Mouse (Mus musculus) adrenal gland, adult (tissue): ENCODE data around the gene Haus8.
"Not testable (repeated sequence)": the region's sequence is repeated elsewhere in the genome, so short reads cannot be mapped to it uniquely, and the experiment has no call there.

Experiments used
- DNase-seq, 2 experiments: peaks; one replicate each; pipeline ENCODE4 v3.0.0; 2022 to 2023; ENCODE audit warnings: low spot score in 1 of 2; ENCODE audit not compliant: inconsistent age in 2 of 2

The Haus8 gene

DNA sequence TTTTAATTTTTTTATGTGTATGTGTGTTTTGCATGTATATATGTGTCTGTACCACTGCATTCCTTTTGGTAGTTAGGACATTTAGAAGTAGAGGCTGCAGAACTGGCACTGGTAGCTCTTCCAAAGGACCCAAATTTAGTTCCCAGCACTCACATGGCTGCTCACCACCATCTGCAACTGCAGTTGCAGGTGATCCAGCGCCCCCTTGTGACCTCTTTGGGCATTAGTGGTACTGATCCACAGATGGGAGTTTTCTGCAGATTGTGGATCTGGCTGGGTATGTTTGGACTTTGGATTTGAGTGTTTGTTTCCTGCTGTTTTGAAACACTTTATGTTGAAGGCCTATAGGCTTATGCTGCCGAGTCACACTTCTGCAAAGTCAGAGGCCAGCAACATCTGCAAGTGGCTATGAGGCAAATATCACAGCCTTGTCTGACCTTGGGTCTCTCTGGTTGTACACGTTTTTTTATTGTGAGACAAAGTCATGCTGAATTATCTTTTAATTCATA, 15.8 kb upstream of the Haus8 start:
- DNase-seq, result no peak

- DNase-seq, result not testable (repeated sequence)
Measured at GRCm38 (mm10) chr8:71286223-71286622, 13.5 kb upstream of the Haus8 start.

- no peak for DNase-seq
Measured at GRCm38 (mm10) chr8:71282621-71283020, 9.9 kb upstream of the Haus8 start.

GRCm38 (mm10) chr8:71281731-71282130, 9.0 kb upstream of the Haus8 start:
- peak in 1 of 2 experiments; percentile 42 for DNase-seq

- not testable (repeated sequence) for DNase-seq
Measured at GRCm38 (mm10) chr8:71279409-71279808, 6.7 kb upstream of the Haus8 start.

GRCm38 (mm10) chr8:71276166-71276565, 3.4 kb upstream of the Haus8 start:
- DNase-seq, result no peak

DNA sequence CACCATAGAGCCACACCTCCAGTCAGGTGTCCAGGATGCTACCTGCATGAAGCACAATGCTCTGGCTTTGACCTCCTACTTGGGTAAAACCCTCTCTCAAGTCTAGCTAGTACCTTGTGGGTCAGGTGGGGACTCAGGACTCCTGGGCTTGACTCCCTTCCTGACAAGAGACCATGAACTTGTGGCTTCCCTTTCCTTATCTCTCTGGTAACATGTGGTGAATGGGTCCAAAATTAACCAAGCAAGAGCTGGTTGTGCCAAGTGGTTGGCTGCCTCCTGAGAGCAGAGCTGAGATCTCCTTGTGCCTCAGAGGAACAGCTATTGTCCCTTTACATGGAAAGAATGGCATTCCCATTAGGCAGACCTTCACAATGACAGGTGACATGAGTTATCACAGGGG, 1.7 kb upstream of the Haus8 start:
- no peak for DNase-seq

DNA sequence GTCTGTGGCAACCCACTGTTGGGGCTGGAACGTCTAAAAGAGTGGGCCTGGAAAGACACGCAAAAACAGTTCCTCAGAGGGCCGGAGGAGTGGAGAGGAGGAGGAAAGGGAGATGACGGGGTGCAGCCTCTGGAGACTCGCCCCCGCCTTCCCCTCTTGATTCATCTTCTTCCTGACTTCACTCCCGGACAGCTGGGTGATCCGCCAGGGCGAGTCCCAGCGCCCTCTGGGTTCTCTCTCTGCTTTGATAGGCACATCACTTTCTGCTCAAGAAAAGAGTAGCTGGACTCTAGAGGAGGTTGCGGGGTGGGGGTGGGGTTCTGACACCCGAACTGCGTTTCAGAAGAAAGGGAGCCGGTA, 397 bp upstream of the Haus8 start:
- DNase-seq, result peak; percentile 79 to 89

DNA sequence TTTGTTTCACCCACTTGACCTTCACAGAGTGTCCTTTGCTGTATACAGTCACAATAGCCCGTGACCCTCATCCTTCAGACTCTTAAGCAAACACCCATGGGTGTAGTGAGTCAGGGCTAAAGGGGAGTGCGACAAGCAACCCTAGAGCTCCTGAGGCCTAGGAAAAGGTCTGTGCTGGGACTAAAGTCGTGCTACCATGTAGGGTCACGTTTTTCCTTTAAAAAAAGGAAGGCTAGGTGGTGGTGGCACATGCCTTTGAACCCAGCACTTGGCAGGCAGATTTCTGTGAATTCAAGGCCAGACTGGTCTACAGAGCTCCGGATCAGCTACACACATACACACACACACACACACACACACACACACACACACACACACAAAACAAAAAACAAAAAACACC, 1.1 kb downstream of the Haus8 start:
- no peak for DNase-seq

DNA sequence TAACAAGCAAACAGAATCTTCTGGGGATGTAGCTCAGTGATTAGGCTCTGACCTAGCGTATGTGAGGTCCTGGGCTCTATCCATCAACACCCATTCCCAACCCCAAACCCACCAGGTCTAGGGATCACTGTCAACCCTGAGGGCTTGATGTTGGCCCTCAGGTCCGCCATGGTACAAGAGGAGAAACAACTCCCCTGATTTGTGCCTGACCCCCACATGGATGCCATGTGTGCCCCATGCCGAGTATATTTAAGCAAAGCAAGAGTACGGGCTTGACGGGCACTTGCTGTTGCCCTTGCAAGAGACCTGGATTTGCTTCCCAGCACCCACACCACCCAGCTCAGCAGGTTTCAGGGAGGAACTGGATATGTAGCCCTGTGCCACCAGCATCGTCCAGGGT, 4.4 kb downstream of the Haus8 start:
- DNase-seq, result not testable (repeated sequence)

DNA sequence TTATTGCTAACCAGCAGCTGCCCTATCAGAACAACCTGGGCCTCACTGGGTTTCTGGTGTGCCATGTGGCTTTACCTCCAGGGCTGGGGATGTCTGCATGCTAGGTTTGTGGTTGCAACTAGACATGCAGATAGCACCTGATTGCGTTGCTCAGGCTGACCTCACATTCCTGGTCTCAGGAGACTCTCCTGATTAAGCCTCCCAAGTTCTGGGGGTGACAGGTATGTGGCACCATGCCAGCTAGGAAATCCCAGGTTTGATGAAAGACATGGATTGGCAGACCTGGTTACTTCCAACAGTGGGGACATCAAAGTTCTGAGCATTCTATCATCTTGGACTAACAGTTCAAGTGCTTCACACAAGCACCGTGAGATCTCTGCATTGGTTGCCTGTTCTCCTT, 5.0 kb downstream of the Haus8 start:
- no peak for DNase-seq

- DNase-seq, result peak; percentile 38 to 64
Measured at GRCm38 (mm10) chr8:71261234-71261633, 11.5 kb downstream of the Haus8 start.

DNA sequence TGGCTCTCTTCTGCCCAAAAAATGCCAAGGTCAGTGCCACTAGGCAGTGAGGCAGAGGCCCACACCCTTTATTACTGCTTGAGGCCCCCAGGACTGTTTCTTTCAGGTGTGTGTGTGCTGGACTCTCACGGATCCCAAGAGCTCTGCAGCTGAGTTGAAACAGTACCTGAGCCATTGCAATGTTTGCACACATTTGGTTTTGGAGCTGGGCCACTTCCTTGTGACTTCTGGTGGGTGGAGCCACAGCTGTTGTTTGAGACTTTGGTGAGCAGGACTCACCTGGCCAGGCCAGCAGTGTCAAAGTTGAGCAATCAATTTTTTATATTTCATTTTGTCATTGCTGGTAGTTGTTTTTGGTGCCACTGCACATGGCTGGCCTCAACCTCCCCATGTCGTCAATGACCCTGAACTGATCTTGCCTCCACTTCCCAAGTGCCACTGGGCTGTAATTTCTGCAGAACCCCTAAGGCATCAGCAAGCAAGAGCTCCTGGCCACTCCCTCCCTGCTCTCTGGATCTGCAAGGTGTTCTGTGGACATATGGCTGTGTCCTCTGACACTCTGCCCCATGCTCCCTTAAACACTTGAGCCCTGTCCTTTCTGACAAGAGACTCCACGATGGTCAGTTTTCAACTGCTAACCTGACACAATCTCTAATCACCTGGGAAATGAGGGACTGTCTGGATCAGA, 16.0 kb downstream of the Haus8 start:
- peak in 1 of 2 experiments; percentile 1 for DNase-seq

- DNase-seq, result no peak
Measured at GRCm38 (mm10) chr8:71248203-71248602, 24.5 kb downstream of the Haus8 start.

DNA sequence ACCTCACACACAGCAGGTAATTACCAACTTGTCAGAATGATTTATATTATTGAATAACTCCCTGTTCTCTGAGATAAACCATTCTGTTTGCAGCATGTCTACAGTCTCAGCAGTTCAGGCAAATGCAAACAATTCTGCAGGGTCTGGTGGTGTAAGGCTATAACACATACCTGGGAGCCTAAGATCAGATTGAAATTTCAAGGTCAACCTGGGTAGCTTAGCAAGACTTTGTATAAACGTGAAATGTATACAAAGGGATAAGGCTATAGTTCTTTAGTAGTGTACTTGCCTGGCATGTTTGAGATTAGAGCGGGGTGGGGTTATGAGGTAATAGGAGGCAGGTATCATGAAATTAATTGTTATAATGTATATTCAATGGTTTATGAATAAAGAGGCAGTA, 30.0 kb downstream of the Haus8 start:
- DNase-seq, result no peak

DNA sequence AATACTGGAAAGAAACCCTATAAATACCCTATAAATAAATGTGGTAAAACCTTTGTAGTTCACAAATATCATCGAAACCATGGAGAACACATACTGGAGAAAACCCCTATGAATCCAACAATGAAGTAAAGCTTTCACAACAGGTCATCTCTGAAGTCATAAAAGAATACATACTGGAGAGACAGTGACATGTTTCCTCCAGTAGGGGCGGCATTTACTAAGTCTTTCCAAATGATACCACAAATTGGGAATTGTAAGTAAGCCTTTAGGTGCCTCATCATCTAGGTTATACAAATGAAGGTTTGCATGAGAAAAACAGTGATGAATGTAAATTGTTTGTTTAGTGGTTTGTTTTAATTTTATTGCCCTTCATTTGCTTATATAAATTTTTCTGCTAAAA, 48.2 kb downstream of the Haus8 start:
- peak in 1 of 2 experiments; percentile 70 for DNase-seq

GRCm38 (mm10) chr8:71214266-71214665, 58.5 kb downstream of the Haus8 start:
- DNase-seq, result peak; percentile 30 to 60

DNA sequence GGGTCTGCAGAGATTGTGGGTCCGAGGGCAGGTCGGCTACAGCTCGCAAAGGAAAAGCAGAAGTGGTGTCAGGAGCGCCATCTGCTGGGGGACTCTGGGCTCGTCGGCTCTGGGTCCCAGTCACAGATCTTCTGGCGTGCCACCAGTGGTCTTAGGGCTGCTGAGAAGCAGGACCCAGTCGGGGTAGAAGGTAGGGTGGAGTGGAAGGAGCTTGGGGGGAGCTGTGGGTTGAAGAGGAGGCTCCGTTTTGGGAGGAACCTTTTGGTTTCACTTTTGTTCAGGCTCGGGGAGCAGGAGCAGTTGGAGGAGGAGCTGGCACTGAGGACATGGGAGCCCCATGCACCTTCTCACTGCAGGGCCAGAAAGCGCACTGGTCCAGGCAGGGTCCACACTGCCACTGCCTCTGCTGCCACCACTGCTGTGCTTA, 67.2 kb downstream of the Haus8 start:
- peak; percentile 51 to 87 for DNase-seq
